Comparison of ENCODE assay signal across 8 mouse cellular contexts in the genomic region with DNA sequence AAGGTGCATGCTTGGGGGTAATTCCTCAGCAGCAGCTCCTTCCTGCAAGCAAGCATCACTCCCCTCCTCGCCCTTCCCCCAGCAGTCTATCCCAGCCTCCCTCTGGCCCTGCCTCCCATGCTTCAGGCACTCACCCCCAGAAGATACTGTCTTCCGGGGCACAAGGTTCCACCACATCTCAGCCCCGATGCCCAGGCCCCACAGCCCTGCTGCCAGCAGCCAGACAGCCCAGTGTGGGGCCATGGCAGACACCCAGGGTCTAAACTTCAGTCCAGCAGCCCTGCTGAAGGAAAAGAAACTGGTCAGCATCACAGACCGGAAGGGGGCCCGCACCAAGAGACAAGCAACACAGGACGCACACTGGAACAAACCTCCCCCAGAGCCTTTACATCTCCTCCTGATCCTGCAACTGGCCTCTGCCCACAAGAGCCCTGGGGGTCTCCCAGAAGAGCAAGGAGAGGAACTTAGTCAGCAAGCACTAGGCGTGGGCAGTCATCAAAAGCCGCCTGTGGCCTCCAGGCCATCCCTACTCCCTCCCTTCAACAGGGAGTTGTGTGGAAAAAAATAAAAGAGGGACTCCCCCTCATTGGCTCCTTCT. TPM values are rescaled to one million over a fixed set of nuclear protein-coding genes. Genes with fewer than 3 reads are reported as not detected.
A peak's percentile ranks its signal among the peaks of the same experiment; 100 is the strongest.
DNase-seq lines count a peak whose midpoint lies in the region; ATAC-seq and TF ChIP-seq lines count a peak whose summit lies in the region.

No protein-coding gene starts in this region.

- peaks cover 93% of the 10 kb centered on the region for H3K27me3 ChIP-seq in E14TG2a.4 (ENCODE audit: insufficient read depth, low read length)
- no peaks in the 10 kb centered on the region for H3K27me3 ChIP-seq in embryonic facial prominence, embryonic 11.5 days (ENCODE audit: control insufficient read depth, insufficient read depth, low read length)
- no peaks in the 10 kb centered on the region for H3K27me3 ChIP-seq in hindbrain, embryonic 16.5 days (replicated peaks; ENCODE audit: control insufficient read depth, insufficient read depth, low read length)
- peaks cover 17% of the 10 kb centered on the region for H3K27me3 ChIP-seq in midbrain, embryonic 10.5 days (ENCODE audit: low read depth, poor library complexity, severe bottlenecking)

- peak overlapping the region; percentile 89 for H3K9ac ChIP-seq in embryonic facial prominence, embryonic 11.5 days (replicated peaks; ENCODE audit: low read length)
- H3K9ac ChIP-seq in hindbrain, embryonic 16.5 days (ENCODE audit: low read depth, low read length) = peak overlapping the region; percentile 95

- no peak for ATAC-seq in embryonic facial prominence, embryonic 11.5 days (replicated peaks; ENCODE audit: insufficient number of reproducible peaks, low FRiP score, low TSS enrichment, low read depth)
- ATAC-seq in hindbrain, embryonic 16.5 days = no peak

- peak overlapping the region; percentile 97 for H3K27ac ChIP-seq in gastrocnemius, adult 2 months
- peak overlapping the region; percentile 96 for H3K27ac ChIP-seq in embryonic facial prominence, embryonic 11.5 days (replicated peaks; ENCODE audit: low read depth, low read length)
- H3K27ac ChIP-seq in hindbrain, embryonic 16.5 days (ENCODE audit: low read depth, low read length) = peak overlapping the region; percentile 96
- peak overlapping the region; percentile 100 for H3K27ac ChIP-seq in midbrain, embryonic 10.5 days (replicated peaks)

- DNase-seq in gastrocnemius, adult 2 months = no peak
- no peak for DNase-seq in gastrocnemius, adult 8-10 months (ENCODE audit: low spot score in 2 of 2)
- DNase-seq in embryonic facial prominence, embryonic 11.5 days (ENCODE audit: low spot score) = peak; percentile 46
- peak; percentile 51 for DNase-seq in midbrain, embryonic 10.5 days (ENCODE audit: low spot score)
- no peak for DNase-seq in left cerebral cortex, postnatal 14 days (ENCODE audit: low spot score in 2 of 2)
- no peak for DNase-seq in ovary, adult 18-20 months (ENCODE audit: low spot score)

- H3K4me2 ChIP-seq in embryonic facial prominence, embryonic 11.5 days (ENCODE audit: low read depth, low read length) = peak overlapping the region; percentile 78
- H3K4me2 ChIP-seq in hindbrain, embryonic 16.5 days (ENCODE audit: low read length) = peak overlapping the region; percentile 87

- H3K4me3 ChIP-seq in gastrocnemius, adult 2 months = peak overlapping the region; percentile 91
- peak overlapping the region; percentile 93 for H3K4me3 ChIP-seq in E14TG2a.4 (replicated peaks; ENCODE audit: low read length)
- H3K4me3 ChIP-seq in embryonic facial prominence, embryonic 11.5 days (ENCODE audit: low read depth, low read length) = peak overlapping the region; percentile 95
- H3K4me3 ChIP-seq in hindbrain, embryonic 16.5 days (ENCODE audit: low read length) = peak overlapping the region; percentile 84
- peak overlapping the region; percentile 94 for H3K4me3 ChIP-seq in midbrain, embryonic 10.5 days

- H3K36me3 ChIP-seq in E14TG2a.4 (ENCODE audit: insufficient read depth, low read length) = peaks cover 14% of the 10 kb centered on the region
- H3K36me3 ChIP-seq in embryonic facial prominence, embryonic 11.5 days (replicated peaks; ENCODE audit: control insufficient read depth, insufficient read depth, low read depth, low read length) = peaks cover 22% of the 10 kb centered on the region
- peaks cover 27% of the 10 kb centered on the region for H3K36me3 ChIP-seq in hindbrain, embryonic 16.5 days (ENCODE audit: control insufficient read depth, insufficient read depth, low read length)
- peaks cover 50% of the 10 kb centered on the region for H3K36me3 ChIP-seq in midbrain, embryonic 10.5 days

- H3K4me1 ChIP-seq in E14TG2a.4 (replicated peaks; ENCODE audit: low read depth, low read length) = peaks cover 71% of the 10 kb centered on the region
- H3K4me1 ChIP-seq in embryonic facial prominence, embryonic 11.5 days (ENCODE audit: control insufficient read depth, insufficient read depth, low read length) = peaks cover 15% of the 10 kb centered on the region
- H3K4me1 ChIP-seq in hindbrain, embryonic 16.5 days (ENCODE audit: control insufficient read depth, insufficient read depth, low read depth, low read length) = peaks cover 28% of the 10 kb centered on the region
- peaks cover 48% of the 10 kb centered on the region for H3K4me1 ChIP-seq in midbrain, embryonic 10.5 days

- 3% methylated on average over 8 of the region's 8 CpGs for WGBS in embryonic facial prominence, embryonic 11.5 days
- 1% methylated on average over 8 of the region's 8 CpGs for WGBS in hindbrain, embryonic 16.5 days
- WGBS in midbrain, embryonic 10.5 days = 10% methylated on average over 8 of the region's 8 CpGs

- intact Hi-C loops in gastrocnemius, adult 2 months (cut with DNase I) = no loop called here
- intact Hi-C loops in left cerebral cortex, postnatal 14 days (cut with DNase I) = no loop called here

- no peak for TF ChIP-seq CTCF in gastrocnemius, adult 2 months (IDR thresholded peaks at IDR 0.05)
- no peak for TF ChIP-seq CTCF in E14TG2a.4 (conservative IDR thresholded peaks at IDR 0.05; ENCODE audit: low read length)

- H3K9me3 ChIP-seq in E14TG2a.4 (ENCODE audit: low read length) = no peaks in the 10 kb centered on the region
- H3K9me3 ChIP-seq in embryonic facial prominence, embryonic 11.5 days (replicated peaks; ENCODE audit: control insufficient read depth, low read length) = no peaks in the 10 kb centered on the region
- H3K9me3 ChIP-seq in hindbrain, embryonic 16.5 days (ENCODE audit: control insufficient read depth, low read length) = no peaks in the 10 kb centered on the region
- H3K9me3 ChIP-seq in midbrain, embryonic 10.5 days (replicated peaks) = no peaks in the 10 kb centered on the region

RNA-seq across cellular contexts. Expression of gene Sema4c, which starts 2.3 kb away (rescaled TPM):
- 10 to 100 TPM in 1 of 2 experiments, 1 to 10 TPM in 1; 6.8 to 10.0 TPM for total RNA-seq in gastrocnemius, adult 2 months (2021)
- 1 to 10 TPM; 2.7 to 5.2 (median 4.6) TPM for total RNA-seq in gastrocnemius, adult 8-10 months (2022)
- 3.7 and 4.4 TPM in 2 replicates for polyA plus RNA-seq in embryonic facial prominence, embryonic 11.5 days (2014; fragmentation: Nextera tagmentation; extraction: Ambion mirVana)
- 19.1 and 21.2 TPM in 2 replicates for polyA plus RNA-seq in hindbrain, embryonic 16.5 days (2015; fragmentation: Nextera tagmentation; extraction: Ambion mirVana)
- polyA plus RNA-seq in midbrain, embryonic 10.5 days (2016; fragmentation: Nextera tagmentation; extraction: Ambion mirVana) = 20.8 and 26.3 TPM in 2 replicates
- 10 to 100 TPM; 16.2 to 20.2 TPM for total RNA-seq in left cerebral cortex, postnatal 14 days (2021)

RNA-seq across cellular contexts. Expression of gene Ankrd39, which starts 8.7 kb away (rescaled TPM):
- 1 to 10 TPM; 7.2 to 9.3 TPM for total RNA-seq in gastrocnemius, adult 2 months (2021)
- 1 to 10 TPM; 6.3 to 9.7 (median 9.4) TPM for total RNA-seq in gastrocnemius, adult 8-10 months (2022)
- 11.9 and 14.4 TPM in 2 replicates for polyA plus RNA-seq in embryonic facial prominence, embryonic 11.5 days (2014; fragmentation: Nextera tagmentation; extraction: Ambion mirVana)
- 31.0 and 33.8 TPM in 2 replicates for polyA plus RNA-seq in hindbrain, embryonic 16.5 days (2015; fragmentation: Nextera tagmentation; extraction: Ambion mirVana)
- polyA plus RNA-seq in midbrain, embryonic 10.5 days (2016; fragmentation: Nextera tagmentation; extraction: Ambion mirVana) = 17.8 and 21.2 TPM in 2 replicates
- 10 to 100 TPM; 13.9 to 18.7 TPM for total RNA-seq in left cerebral cortex, postnatal 14 days (2021)

RNA-seq across cellular contexts. Expression of gene Gm42417, which starts 16.7 kb away (rescaled TPM):
- 1,000 to 10,000 TPM in 1 of 2 experiments, 100 to 1,000 TPM in 1; 819 to 1,877 TPM for total RNA-seq in gastrocnemius, adult 2 months (2021)
- 1,000 to 10,000 TPM in 3 of 4 experiments, 100 to 1,000 TPM in 1; 926 to 1,454 (median 1,403) TPM for total RNA-seq in gastrocnemius, adult 8-10 months (2022)
- polyA plus RNA-seq in embryonic facial prominence, embryonic 11.5 days (2014; fragmentation: Nextera tagmentation; extraction: Ambion mirVana) = not detected in 2 replicates
- 0.30 and 0.57 TPM in 2 replicates for polyA plus RNA-seq in hindbrain, embryonic 16.5 days (2015; fragmentation: Nextera tagmentation; extraction: Ambion mirVana)
- 0.69 TPM in 1 of 2 replicates, not detected in the other for polyA plus RNA-seq in midbrain, embryonic 10.5 days (2016; fragmentation: Nextera tagmentation; extraction: Ambion mirVana)
- total RNA-seq in left cerebral cortex, postnatal 14 days (2021) = not detected

RNA-seq across cellular contexts. Expression of gene Ankrd23, which starts 19.2 kb away (rescaled TPM):
- total RNA-seq in gastrocnemius, adult 2 months (2021) = 1,000 to 10,000 TPM; 1,971 to 4,216 TPM
- total RNA-seq in gastrocnemius, adult 8-10 months (2022) = 1,000 to 10,000 TPM; 2,275 to 3,003 (median 2,494) TPM
- polyA plus RNA-seq in embryonic facial prominence, embryonic 11.5 days (2014; fragmentation: Nextera tagmentation; extraction: Ambion mirVana) = 4.6 and 6.0 TPM in 2 replicates
- 12.2 and 19.8 TPM in 2 replicates for polyA plus RNA-seq in hindbrain, embryonic 16.5 days (2015; fragmentation: Nextera tagmentation; extraction: Ambion mirVana)
- polyA plus RNA-seq in midbrain, embryonic 10.5 days (2016; fragmentation: Nextera tagmentation; extraction: Ambion mirVana) = 16.3 and 17.4 TPM in 2 replicates
- total RNA-seq in left cerebral cortex, postnatal 14 days (2021) = 1 to 10 TPM; 5.2 to 6.4 TPM

RNA-seq across cellular contexts. Expression of gene Cnnm3, which starts 44.2 kb away (rescaled TPM):
- total RNA-seq in gastrocnemius, adult 2 months (2021) = 10 to 100 TPM in 1 of 2 experiments, 1 to 10 TPM in 1; 9.7 to 12.0 TPM
- 10 to 100 TPM in 3 of 4 experiments, 1 to 10 TPM in 1; 8.9 to 12.8 (median 11.3) TPM for total RNA-seq in gastrocnemius, adult 8-10 months (2022)
- polyA plus RNA-seq in embryonic facial prominence, embryonic 11.5 days (2014; fragmentation: Nextera tagmentation; extraction: Ambion mirVana) = 3.5 and 5.4 TPM in 2 replicates
- polyA plus RNA-seq in hindbrain, embryonic 16.5 days (2015; fragmentation: Nextera tagmentation; extraction: Ambion mirVana) = 4.3 and 5.0 TPM in 2 replicates
- 2.6 and 3.1 TPM in 2 replicates for polyA plus RNA-seq in midbrain, embryonic 10.5 days (2016; fragmentation: Nextera tagmentation; extraction: Ambion mirVana)
- 10 to 100 TPM; 28.7 to 30.4 TPM for total RNA-seq in left cerebral cortex, postnatal 14 days (2021)

Comparison
In these comparisons a context has a peak if more than half of its experiments do, and no peak if none do; other contexts are left out.
1. DNase-seq: peak in embryonic facial prominence, embryonic 11.5 days (single experiment) and midbrain, embryonic 10.5 days (single experiment); none in gastrocnemius, adult 2 months (single experiment), gastrocnemius, adult 8-10 months (0 of 2), left cerebral cortex, postnatal 14 days (0 of 2) and ovary, adult 18-20 months (single experiment).
2. RNA of gene Gm42417, which starts 16.7 kb away (total RNA-seq): 819 to 1,877 TPM in gastrocnemius, adult 2 months and 926 to 1,454 TPM in gastrocnemius, adult 8-10 months; not detected in left cerebral cortex, postnatal 14 days; every median in the first group is over 100 times any median in the second.
3. Peak in every context shown above with its lines, with median percentiles within 50 percentile points of each other: H3K27ac ChIP-seq and H3K4me3 ChIP-seq.